ENCODE assay signal across 9 mouse cellular contexts in the genomic region with DNA sequence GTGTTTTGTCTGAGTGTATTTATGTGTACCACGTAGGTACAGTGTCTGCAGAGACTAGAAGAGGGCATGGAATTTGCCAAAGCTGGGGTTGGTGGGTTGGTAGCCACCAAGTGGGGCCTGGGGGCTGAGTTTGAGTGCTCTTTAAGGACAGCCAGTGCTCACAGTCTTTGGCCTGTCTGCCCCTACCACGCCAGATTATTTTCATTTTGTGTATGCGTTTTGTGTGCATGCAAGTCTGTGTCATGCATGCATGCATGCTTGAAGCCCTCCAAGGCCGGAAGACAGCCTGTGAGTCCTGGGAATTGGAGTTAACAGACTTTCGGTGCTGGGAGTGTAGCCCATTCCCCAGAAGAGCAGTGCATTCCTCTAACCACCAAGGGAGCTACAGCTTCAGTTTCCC. TPM values are rescaled to one million over a fixed set of nuclear protein-coding genes. Genes with fewer than 3 reads are reported as not detected.
DNase-seq lines count a peak whose midpoint lies in the region; ATAC-seq and TF ChIP-seq lines count a peak whose summit lies in the region.
"Had no signal": no experiment of that assay in that cellular context is flagged by ENCODE, and none has a peak within 500 bp of the region (broad histone marks: within the 10 kb centered on the region; RNA-seq: fewer than 3 reads in every experiment).

No protein-coding gene starts in this region.

- H3K36me3 ChIP-seq in kidney, postnatal 0 days (ENCODE audit: insufficient read depth, low read length), result peaks cover 31% of the 10 kb centered on the region
- peaks cover 48% of the 10 kb centered on the region for H3K36me3 ChIP-seq in embryonic facial prominence, embryonic 13.5 days
- peaks cover 38% of the 10 kb centered on the region for H3K36me3 ChIP-seq in intestine, embryonic 15.5 days
- peaks cover 41% of the 10 kb centered on the region for H3K36me3 ChIP-seq in midbrain, postnatal 0 days (ENCODE audit: insufficient read depth, low read length)

- H3K27me3 ChIP-seq in kidney, postnatal 0 days (ENCODE audit: insufficient read depth, low read length), result no peaks in the 10 kb centered on the region
- no peaks in the 10 kb centered on the region for H3K27me3 ChIP-seq in embryonic facial prominence, embryonic 13.5 days
- H3K27me3 ChIP-seq in intestine, embryonic 15.5 days (replicated peaks), result no peaks in the 10 kb centered on the region
- H3K27me3 ChIP-seq in midbrain, postnatal 0 days (ENCODE audit: insufficient read depth, low read length), result no peaks in the 10 kb centered on the region

- peaks cover 25% of the 10 kb centered on the region for H3K4me1 ChIP-seq in kidney, postnatal 0 days (replicated peaks; ENCODE audit: insufficient read depth, low read length)
- peaks cover 34% of the 10 kb centered on the region for H3K4me1 ChIP-seq in embryonic facial prominence, embryonic 13.5 days
- H3K4me1 ChIP-seq in intestine, embryonic 15.5 days (replicated peaks), result peaks cover 36% of the 10 kb centered on the region
- H3K4me1 ChIP-seq in midbrain, postnatal 0 days (ENCODE audit: insufficient read depth, low read length), result peaks cover 3% of the 10 kb centered on the region; the same call in 1 of the 2 replicates

- H3K4me3 ChIP-seq in kidney, postnatal 0 days (replicated peaks; ENCODE audit: low read depth, low read length), result peak overlapping the region; percentile 71; the same call in 1 of the 2 replicates
- H3K4me3 ChIP-seq in embryonic facial prominence, embryonic 13.5 days, result peak overlapping the region; percentile 92
- H3K4me3 ChIP-seq in intestine, embryonic 15.5 days (replicated peaks), result peak overlapping the region; percentile 81
- H3K4me3 ChIP-seq in midbrain, postnatal 0 days (ENCODE audit: low read depth, low read length), result peak overlapping the region; percentile 77; the same call in 1 of the 2 replicates

- no peak for DNase-seq in kidney, postnatal 0 days (ENCODE audit: low spot score)
- no peak for DNase-seq in kidney, postnatal 10 days
- DNase-seq in midbrain, postnatal 0 days (ENCODE audit: low spot score), result no peak
- no peak for DNase-seq in adrenal gland, postnatal 25 days
- no peak for DNase-seq in thymus, postnatal 10 days (ENCODE audit: low spot score in 2 of 2)
- DNase-seq in adrenal gland, adult (ENCODE audit: inconsistent age in 2 of 2, low spot score in 1 of 2), result no peak
- DNase-seq: thymus, postnatal 25 days had no signal

- 74% methylated on average over 5 of the region's 5 CpGs for WGBS in kidney, postnatal 0 days
- WGBS in embryonic facial prominence, embryonic 13.5 days, result 82% methylated on average over 5 of the region's 5 CpGs
- 73% methylated on average over 5 of the region's 5 CpGs for WGBS in intestine, embryonic 15.5 days
- 81% methylated on average over 5 of the region's 5 CpGs for WGBS in midbrain, postnatal 0 days

- H3K9ac ChIP-seq in kidney, postnatal 0 days (ENCODE audit: low read depth, low read length), result peak overlapping the region; percentile 96; the same call in 1 of the 2 replicates
- peak overlapping the region; percentile 96 for H3K9ac ChIP-seq in embryonic facial prominence, embryonic 13.5 days
- H3K9ac ChIP-seq in intestine, embryonic 15.5 days, result peak overlapping the region; percentile 14
- peak overlapping the region; percentile 92; the same call in 1 of the 2 replicates for H3K9ac ChIP-seq in midbrain, postnatal 0 days (replicated peaks; ENCODE audit: low read length, poor library complexity, severe bottlenecking)

- H3K4me2 ChIP-seq in kidney, postnatal 0 days (ENCODE audit: low read length), result peak overlapping the region; percentile 71
- peak overlapping the region; percentile 76 for H3K4me2 ChIP-seq in embryonic facial prominence, embryonic 13.5 days
- H3K4me2 ChIP-seq in intestine, embryonic 15.5 days (replicated peaks), result peak overlapping the region; percentile 77
- peak overlapping the region; percentile 74 for H3K4me2 ChIP-seq in midbrain, postnatal 0 days (ENCODE audit: low read depth, low read length, poor library complexity, severe bottlenecking)

- H3K9me3 ChIP-seq in kidney, postnatal 0 days (replicated peaks; ENCODE audit: low read length), result no peaks in the 10 kb centered on the region
- no peaks in the 10 kb centered on the region for H3K9me3 ChIP-seq in embryonic facial prominence, embryonic 13.5 days
- H3K9me3 ChIP-seq in intestine, embryonic 15.5 days, result no peaks in the 10 kb centered on the region
- no peaks in the 10 kb centered on the region for H3K9me3 ChIP-seq in midbrain, postnatal 0 days (ENCODE audit: low read length)

- no peak for TF ChIP-seq CTCF in kidney, postnatal 0 days (IDR thresholded peaks at IDR 0.05; ENCODE audit: low read depth)
- TF ChIP-seq CTCF in midbrain, postnatal 0 days (IDR thresholded peaks at IDR 0.05), result no peak

- ATAC-seq in kidney, postnatal 0 days (replicated peaks; ENCODE audit: low FRiP score, low read depth), result no peak
- ATAC-seq in embryonic facial prominence, embryonic 13.5 days (ENCODE audit: insufficient number of reproducible peaks, insufficient read depth, low FRiP score, low TSS enrichment, low read depth), result no peak
- ATAC-seq in intestine, embryonic 15.5 days, result no peak
- no peak for ATAC-seq in midbrain, postnatal 0 days (ENCODE audit: low FRiP score)

- no peak overlapping the region for H3K27ac ChIP-seq in kidney, postnatal 0 days
- H3K27ac ChIP-seq in embryonic facial prominence, embryonic 13.5 days, result 0 out of 2 replicates have a peak overlapping the region, but pooled peaks have one; percentile 17
- peak overlapping the region; percentile 54; the same call in 1 of the 2 replicates for H3K27ac ChIP-seq in intestine, embryonic 15.5 days
- no peak overlapping the region for H3K27ac ChIP-seq in midbrain, postnatal 0 days (ENCODE audit: low read depth, low read length)

RNA-seq across cellular contexts. Expression of a gene that starts 8.4 kb away (rescaled TPM):
- polyA plus RNA-seq in kidney, postnatal 0 days (2015; fragmentation: Nextera tagmentation; extraction: Ambion mirVana), result 901 and 946 TPM in 2 replicates
- 445 and 488 TPM in 2 replicates for polyA plus RNA-seq in embryonic facial prominence, embryonic 13.5 days (2015; fragmentation: Nextera tagmentation; extraction: Ambion mirVana)
- polyA plus RNA-seq in intestine, embryonic 15.5 days (2015; fragmentation: Nextera tagmentation; extraction: Ambion mirVana), result 712 and 771 TPM in 2 replicates
- total RNA-seq in midbrain, postnatal 0 days (2014; rRNA removed), result 350 TPM in 2 replicates
- 635 and 741 TPM in 2 replicates for polyA plus RNA-seq in midbrain, postnatal 0 days (2015; fragmentation: Nextera tagmentation; extraction: Ambion mirVana)
- 977 and 1,201 TPM in 2 replicates for total RNA-seq in adrenal gland, postnatal 25 days (2021)

RNA-seq across cellular contexts. Expression of a gene that starts 15.8 kb away (rescaled TPM):
- polyA plus RNA-seq in kidney, postnatal 0 days (2015; fragmentation: Nextera tagmentation; extraction: Ambion mirVana), result 208 and 210 TPM in 2 replicates
- polyA plus RNA-seq in embryonic facial prominence, embryonic 13.5 days (2015; fragmentation: Nextera tagmentation; extraction: Ambion mirVana), result 247 and 265 TPM in 2 replicates
- polyA plus RNA-seq in intestine, embryonic 15.5 days (2015; fragmentation: Nextera tagmentation; extraction: Ambion mirVana), result 206 and 218 TPM in 2 replicates
- total RNA-seq in midbrain, postnatal 0 days (2014; rRNA removed), result 66.4 and 76.0 TPM in 2 replicates
- polyA plus RNA-seq in midbrain, postnatal 0 days (2015; fragmentation: Nextera tagmentation; extraction: Ambion mirVana), result 126 and 135 TPM in 2 replicates
- 84.3 and 101 TPM in 2 replicates for total RNA-seq in adrenal gland, postnatal 25 days (2021)

RNA-seq across cellular contexts. Expression of a gene that starts 38.9 kb away (rescaled TPM):
- polyA plus RNA-seq in kidney, postnatal 0 days (2015; fragmentation: Nextera tagmentation; extraction: Ambion mirVana), result 4.0 and 4.6 TPM in 2 replicates
- polyA plus RNA-seq in embryonic facial prominence, embryonic 13.5 days (2015; fragmentation: Nextera tagmentation; extraction: Ambion mirVana), result 3.9 and 4.6 TPM in 2 replicates
- polyA plus RNA-seq in intestine, embryonic 15.5 days (2015; fragmentation: Nextera tagmentation; extraction: Ambion mirVana), result 6.3 and 6.5 TPM in 2 replicates
- 1.7 and 2.4 TPM in 2 replicates for total RNA-seq in midbrain, postnatal 0 days (2014; rRNA removed)
- 1.2 and 1.6 TPM in 2 replicates for polyA plus RNA-seq in midbrain, postnatal 0 days (2015; fragmentation: Nextera tagmentation; extraction: Ambion mirVana)
- 3.7 and 4.3 TPM in 2 replicates for total RNA-seq in adrenal gland, postnatal 25 days (2021)

RNA-seq across cellular contexts. Expression of a gene that starts 50.0 kb away (rescaled TPM):
- 9.6 and 10.5 TPM in 2 replicates for polyA plus RNA-seq in kidney, postnatal 0 days (2015; fragmentation: Nextera tagmentation; extraction: Ambion mirVana)
- polyA plus RNA-seq in embryonic facial prominence, embryonic 13.5 days (2015; fragmentation: Nextera tagmentation; extraction: Ambion mirVana), result 15.8 and 16.1 TPM in 2 replicates
- 12.8 and 14.0 TPM in 2 replicates for polyA plus RNA-seq in intestine, embryonic 15.5 days (2015; fragmentation: Nextera tagmentation; extraction: Ambion mirVana)
- 24.3 TPM in 2 replicates for total RNA-seq in midbrain, postnatal 0 days (2014; rRNA removed)
- polyA plus RNA-seq in midbrain, postnatal 0 days (2015; fragmentation: Nextera tagmentation; extraction: Ambion mirVana), result 7.6 TPM in 2 replicates
- total RNA-seq in adrenal gland, postnatal 25 days (2021), result 66.1 and 73.2 TPM in 2 replicates

RNA-seq across cellular contexts. Expression of a gene that starts 59.1 kb away (rescaled TPM):
- polyA plus RNA-seq in kidney, postnatal 0 days (2015; fragmentation: Nextera tagmentation; extraction: Ambion mirVana), result 2.4 and 2.6 TPM in 2 replicates
- polyA plus RNA-seq in embryonic facial prominence, embryonic 13.5 days (2015; fragmentation: Nextera tagmentation; extraction: Ambion mirVana), result 2.2 and 2.6 TPM in 2 replicates
- polyA plus RNA-seq in intestine, embryonic 15.5 days (2015; fragmentation: Nextera tagmentation; extraction: Ambion mirVana), result 3.0 and 3.7 TPM in 2 replicates
- total RNA-seq in midbrain, postnatal 0 days (2014; rRNA removed), result 9.3 TPM in 2 replicates
- 1.7 and 1.9 TPM in 2 replicates for polyA plus RNA-seq in midbrain, postnatal 0 days (2015; fragmentation: Nextera tagmentation; extraction: Ambion mirVana)
- total RNA-seq in adrenal gland, postnatal 25 days (2021), result 24.2 and 29.1 TPM in 2 replicates

Comparison
In these comparisons a context has a peak if more than half of its experiments do, and no peak if none do; other contexts are left out.
1. H3K27ac ChIP-seq: peak in embryonic facial prominence, embryonic 13.5 days (single experiment) and intestine, embryonic 15.5 days (single experiment); none in kidney, postnatal 0 days (single experiment) and midbrain, postnatal 0 days (single experiment).
2. H3K9ac ChIP-seq: peak in every context shown above with its lines; median percentile 96 in kidney, postnatal 0 days; 96 in embryonic facial prominence, embryonic 13.5 days; 92 in midbrain, postnatal 0 days; 14 in intestine, embryonic 15.5 days.
3. Peak in every context shown above with its lines, with median percentiles within 50 percentile points of each other: H3K4me2 ChIP-seq and H3K4me3 ChIP-seq.